Mouse (Mus musculus) cerebellum, postnatal 14 days (tissue): ENCODE results near the gene Epha8.

ENCODE experiments used
- DNase-seq, 2 experiments: peaks; one replicate each; pipeline ENCODE4 v3.0.0; 2021; ENCODE audit warnings: mixed read lengths in 2 of 2

The Epha8 gene

GRCm38 (mm10) chr4:136904767-136905539 lies 51.7 kb downstream of the Epha8 start:
- DNase-seq = no peak

- DNase-seq = no peak
Measured at GRCm38 (mm10) chr4:136899154-136899553, 57.5 kb downstream of the Epha8 start.

DNA sequence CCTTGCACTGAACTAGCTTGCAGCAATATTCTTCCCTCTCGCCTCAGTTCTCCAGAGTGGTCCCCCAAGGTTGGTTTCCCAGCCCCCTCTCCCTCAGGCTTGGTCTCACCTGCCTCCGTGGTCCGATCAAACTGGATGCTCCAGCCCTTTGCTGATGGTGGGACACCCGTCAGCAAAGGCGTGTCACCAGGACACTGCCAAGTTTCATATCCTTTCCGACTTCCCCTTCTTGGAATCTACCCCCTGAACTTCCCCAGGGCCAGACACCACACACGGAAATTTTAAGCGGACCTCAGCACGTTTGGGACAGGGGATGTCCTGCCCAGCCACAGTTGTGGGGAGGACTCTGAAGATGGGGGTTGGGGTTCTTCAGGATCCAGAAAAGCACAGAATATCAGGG lies 58.0 kb downstream of the Epha8 start, which contains the start of gene C1qa:
TSS of gene C1qa (minus strand) at position 167 of the 400 bp plus-strand sequence.
- no peak for DNase-seq

DNA sequence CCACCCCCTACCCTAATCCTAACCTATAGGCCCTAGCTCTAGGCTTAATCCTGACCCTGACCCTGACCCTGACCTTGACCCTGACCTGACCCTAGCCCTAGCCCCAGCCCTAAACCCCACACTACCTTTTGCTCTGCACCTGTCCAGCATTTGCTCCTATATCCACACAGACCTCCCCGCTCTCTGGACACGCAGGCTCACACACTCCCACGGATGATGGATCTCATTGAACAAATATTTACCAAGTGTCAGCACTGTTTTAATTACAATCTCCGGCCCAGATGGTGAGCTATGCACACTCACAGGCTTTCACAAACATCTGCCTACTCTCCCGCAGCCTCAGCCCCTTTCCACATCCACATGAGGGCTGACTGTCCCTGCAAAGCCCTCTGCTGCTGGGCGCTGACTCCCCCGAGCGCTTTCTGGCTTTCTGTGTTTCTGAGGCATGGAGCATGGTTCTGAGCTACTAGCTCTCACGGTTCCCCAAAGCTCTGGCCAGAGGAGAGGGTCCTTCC lies 58.5 kb downstream of the Epha8 start:
- DNase-seq = no peak

DNA sequence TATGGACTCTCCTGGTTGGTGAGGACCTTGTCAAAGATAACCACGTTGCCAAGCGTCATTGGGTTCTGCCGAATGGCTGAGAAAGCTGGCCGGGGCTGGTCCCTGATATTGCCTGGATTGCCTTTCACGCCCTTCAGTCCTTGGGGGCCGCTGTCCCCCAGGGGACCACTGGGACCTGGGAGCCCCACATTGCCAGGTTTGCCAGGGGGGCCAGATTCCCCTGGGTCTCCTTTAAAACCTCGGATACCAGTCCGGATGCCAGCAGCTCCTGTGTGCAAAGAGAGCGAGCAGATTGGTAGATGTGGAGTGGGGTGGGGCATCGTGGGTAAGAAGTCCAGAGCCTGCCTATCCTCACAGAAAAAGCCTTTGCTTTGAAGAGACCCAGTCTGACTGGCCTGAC lies 60.2 kb downstream of the Epha8 start:
- DNase-seq = no peak

DNA sequence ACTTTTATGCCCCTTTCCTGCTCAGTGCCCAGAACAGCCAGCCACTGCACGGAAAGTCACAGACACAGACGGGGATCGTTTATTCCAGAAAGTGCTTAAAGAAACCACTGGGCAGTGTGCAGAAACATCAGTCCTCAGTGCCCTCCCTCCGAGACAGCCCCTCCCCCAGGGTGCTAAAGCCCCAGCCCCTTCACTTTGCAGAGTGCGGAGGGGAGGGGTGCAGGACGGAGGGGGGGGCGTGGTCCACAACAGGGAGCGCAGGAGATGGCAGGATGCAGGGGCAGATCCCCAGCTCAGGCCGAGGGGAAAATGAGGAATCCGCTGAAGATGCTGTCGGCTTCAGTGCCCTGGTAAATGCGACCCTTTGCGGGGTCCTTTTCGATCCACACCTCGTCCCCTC lies 60.8 kb downstream of the Epha8 start:
- no peak for DNase-seq

GRCm38 (mm10) chr4:136894821-136895220 lies 61.8 kb downstream of the Epha8 start:
- DNase-seq = no peak

DNA sequence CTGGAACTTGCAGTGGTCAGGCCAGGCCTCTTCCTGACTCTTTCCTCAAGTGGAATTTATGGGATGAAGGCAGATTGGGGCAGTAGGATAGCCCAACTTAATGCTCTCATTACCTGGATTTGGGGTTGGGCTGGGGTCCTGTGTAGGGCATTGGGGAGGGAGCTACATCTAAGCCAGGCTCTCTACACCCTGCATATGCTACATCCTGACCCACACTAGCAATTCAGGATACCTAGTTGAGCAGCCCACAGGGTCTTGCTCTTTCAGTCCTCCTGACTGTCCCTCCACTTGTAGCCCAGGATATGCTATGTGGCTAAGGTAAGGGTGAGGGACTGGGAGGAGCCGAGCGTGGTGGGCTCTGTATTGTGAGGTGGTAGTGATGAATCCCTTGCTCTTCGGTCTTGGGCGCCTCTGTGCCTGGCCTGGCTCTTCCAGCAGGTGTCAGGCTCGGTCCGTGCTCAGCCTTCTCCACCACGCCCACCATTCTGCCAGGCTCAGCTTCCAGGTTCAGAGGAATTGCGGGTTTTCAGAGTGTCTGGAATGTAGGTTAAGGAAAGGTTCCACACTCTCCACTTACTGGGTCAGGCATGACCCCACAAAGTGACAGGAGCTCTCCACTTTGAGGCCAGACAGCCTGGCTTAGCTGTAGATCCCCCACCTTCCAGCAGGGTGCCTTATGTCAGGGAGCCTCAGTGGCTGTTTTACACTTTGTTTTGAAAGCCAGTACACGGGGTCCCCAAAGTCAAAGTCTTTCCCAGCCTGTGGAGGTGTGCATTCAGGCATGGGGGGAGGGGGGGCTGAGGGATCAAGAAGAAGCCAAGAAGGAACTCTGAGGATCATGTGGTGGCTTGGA lies 62.7 kb downstream of the Epha8 start:
- peak; percentile 87 to 88 for DNase-seq

GRCm38 (mm10) chr4:136892811-136893210 lies 63.8 kb downstream of the Epha8 start, which contains the start of gene C1qc:
Gene C1qc (minus strand): TSS chr4:136893065.
- no peak for DNase-seq

- no peak for DNase-seq
Measured at GRCm38 (mm10) chr4:136892371-136892770, 64.2 kb downstream of the Epha8 start.

- DNase-seq = no peak
Measured at GRCm38 (mm10) chr4:136891115-136891514, 65.5 kb downstream of the Epha8 start.

DNA sequence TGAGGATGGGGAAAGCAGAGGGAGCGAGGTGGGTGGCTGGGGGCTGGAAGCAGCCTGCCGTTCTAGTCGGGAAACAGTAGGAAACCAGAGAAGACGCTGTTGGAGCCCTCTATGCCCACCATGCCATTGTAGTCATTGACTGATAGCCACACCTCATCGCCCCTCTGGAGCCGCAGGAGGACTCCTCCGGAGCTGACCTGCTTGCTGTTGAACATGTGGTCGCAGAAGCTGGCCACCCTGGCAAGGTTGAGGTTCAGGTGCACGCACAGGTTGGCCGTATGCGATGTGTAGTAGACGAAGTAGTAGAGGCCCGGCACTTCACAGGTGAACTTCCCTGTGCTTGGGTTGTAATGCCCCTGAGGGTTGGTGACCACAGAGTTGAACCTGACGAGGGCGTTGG lies 66.6 kb downstream of the Epha8 start:
- no peak for DNase-seq

- no peak for DNase-seq
Measured at GRCm38 (mm10) chr4:136887714-136888113, 68.9 kb downstream of the Epha8 start.

GRCm38 (mm10) chr4:136886101-136886500 lies 70.5 kb downstream of the Epha8 start, which contains the start of gene C1qb:
Gene C1qb (minus strand): TSS chr4:136886187.
- DNase-seq = no peak
